Mouse (Mus musculus): Measurements from ENCODE around the gene Lcmt1.

Gene Lcmt1

GRCm38 (mm10) chr7:123369759-123370481 lies at the start of gene Lcmt1, which contains the start of gene Arhgap17:
Gene Lcmt1 (plus strand): TSS chr7:123369784.
Gene Arhgap17 (minus strand): TSS chr7:123369915.
- peak; percentile 83 to 96 for DNase-seq (ENCODE audit: low spot score in 2 of 2)

- DNase-seq (ENCODE audit: low spot score in 2 of 2): no peak
Observed at GRCm38 (mm10) chr7:123322452-123323121, 47.0 kb upstream of the Lcmt1 start.

- no peak for DNase-seq (ENCODE audit: low spot score in 2 of 2)
Observed at GRCm38 (mm10) chr7:123323388-123323787, 46.2 kb upstream of the Lcmt1 start.

- DNase-seq (ENCODE audit: low spot score in 2 of 2): no peak
Observed at GRCm38 (mm10) chr7:123324105-123324504, 45.5 kb upstream of the Lcmt1 start.

GRCm38 (mm10) chr7:123326062-123326461 lies 43.5 kb upstream of the Lcmt1 start:
- DNase-seq (ENCODE audit: low spot score in 2 of 2): no peak

GRCm38 (mm10) chr7:123326901-123327300 lies 42.7 kb upstream of the Lcmt1 start:
- no peak for DNase-seq (ENCODE audit: low spot score in 2 of 2)

- DNase-seq (ENCODE audit: low spot score in 2 of 2): no peak
Observed at GRCm38 (mm10) chr7:123327909-123328308, 41.7 kb upstream of the Lcmt1 start.

GRCm38 (mm10) chr7:123330506-123330905 lies 39.1 kb upstream of the Lcmt1 start:
- no peak for DNase-seq (ENCODE audit: low spot score in 2 of 2)

- DNase-seq (ENCODE audit: low spot score in 2 of 2): no peak
Observed at GRCm38 (mm10) chr7:123336322-123336721, 33.3 kb upstream of the Lcmt1 start.

GRCm38 (mm10) chr7:123338351-123338750 lies 31.2 kb upstream of the Lcmt1 start:
- no peak for DNase-seq (ENCODE audit: low spot score in 2 of 2)

- no peak for DNase-seq (ENCODE audit: low spot score in 2 of 2)
Observed at GRCm38 (mm10) chr7:123341896-123342295, 27.7 kb upstream of the Lcmt1 start.

GRCm38 (mm10) chr7:123344079-123344780 lies 25.4 kb upstream of the Lcmt1 start:
- DNase-seq (ENCODE audit: low spot score in 2 of 2): no peak

- no peak for DNase-seq (ENCODE audit: low spot score in 2 of 2)
Observed at GRCm38 (mm10) chr7:123345041-123345544, 24.5 kb upstream of the Lcmt1 start.

- DNase-seq (ENCODE audit: low spot score in 2 of 2): no peak
Observed at GRCm38 (mm10) chr7:123346631-123347290, 22.8 kb upstream of the Lcmt1 start.

GRCm38 (mm10) chr7:123349813-123350212 lies 19.8 kb upstream of the Lcmt1 start:
- DNase-seq (ENCODE audit: low spot score in 2 of 2): no peak

- DNase-seq (ENCODE audit: low spot score in 2 of 2): no peak
Observed at GRCm38 (mm10) chr7:123350243-123350642, 19.3 kb upstream of the Lcmt1 start.

- DNase-seq (ENCODE audit: low spot score in 2 of 2): no peak
Observed at GRCm38 (mm10) chr7:123353081-123353480, 16.5 kb upstream of the Lcmt1 start.

GRCm38 (mm10) chr7:123353879-123354278 lies 15.7 kb upstream of the Lcmt1 start:
- DNase-seq (ENCODE audit: low spot score in 2 of 2): no peak

- DNase-seq (ENCODE audit: low spot score in 2 of 2): no peak
Observed at GRCm38 (mm10) chr7:123354392-123354791, 15.2 kb upstream of the Lcmt1 start.

- no peak for DNase-seq (ENCODE audit: low spot score in 2 of 2)
Observed at GRCm38 (mm10) chr7:123354851-123355250, 14.7 kb upstream of the Lcmt1 start.

- DNase-seq (ENCODE audit: low spot score in 2 of 2): no peak
Observed at GRCm38 (mm10) chr7:123356158-123356557, 13.4 kb upstream of the Lcmt1 start.

GRCm38 (mm10) chr7:123359101-123359500 lies 10.5 kb upstream of the Lcmt1 start:
- no peak for DNase-seq (ENCODE audit: low spot score in 2 of 2)

Data from left cerebral cortex, adult 9 months (tissue).